Mouse (Mus musculus) testis, adult 2 months (tissue): Measurements from ENCODE around the gene Gm45337.
"Not testable (repeated sequence)": the region's sequence is repeated elsewhere in the genome, so short reads cannot be mapped to it uniquely, and the experiment has no call there.

Experiments used
- CTCF ChIP-seq: fragments of 200-500 bp; IDR thresholded peaks from 2 replicates; pipeline ENCODE4 v1.5.1; 2012; ENCODE audit warnings: low read depth, mild to moderate bottlenecking, inconsistent platforms, low read length, moderate library complexity; ENCODE audit not compliant: control insufficient read depth, insufficient read depth, insufficient replicate concordance
- POLR2A ChIP-seq: fragments of 200-500 bp; IDR thresholded peaks from 2 replicates; pipeline ENCODE4 v1.6.1; 2012; ENCODE audit warnings: low read depth, mild to moderate bottlenecking, inconsistent platforms, low read length, moderate library complexity; ENCODE audit not compliant: control insufficient read depth

GRCm38 (mm10) chr7:142135934-142136333 lies 8.5 kb downstream of the Gm45337 start, which contains the start of gene Gm39115:
- TF ChIP-seq CTCF, POLR2A: not testable (repeated sequence)
